Mouse (Mus musculus) neural tube, embryonic 14.5 days (tissue): ENCODE measurements at regions not wholly inside any gene's neighbourhood (a gene's known extent, or its start where the extent isn't known, plus 50 kb on each side); places are given as distances from the start of the nearest gene placed in this dataset.

Source experiments
- ATAC-seq: fragments of 200-750 bp; cut with Nextera tagmentation; 2 replicates; pipeline ENCODE4 v1.8.0; 2017; ENCODE audit warnings: low read depth, mild to moderate bottlenecking, moderate TSS enrichment, moderate library complexity
- H3K27ac ChIP-seq: fragments of 300-500 bp; sonication (generic); 2 replicates; pipeline ENCODE4 v1.5.1; 2014; ENCODE audit warnings: low read depth, mild to moderate bottlenecking, control low read depth, low read length, moderate library complexity, mixed read lengths
- H3K27me3 ChIP-seq: fragments of 300-500 bp; sonication (generic); 2 replicates; pipeline ENCODE4 v1.6.1; 2014; ENCODE audit warnings: low read length; ENCODE audit not compliant: control insufficient read depth, insufficient read depth
- H3K36me3 ChIP-seq: fragments of 300-500 bp; sonication (generic); 2 replicates; pipeline ENCODE4 v1.6.1; 2014; ENCODE audit warnings: low read length, mixed read lengths; ENCODE audit not compliant: control insufficient read depth, insufficient read depth
- H3K4me1 ChIP-seq: fragments of 300-500 bp; sonication (generic); 2 replicates; pipeline ENCODE4 v1.6.1; 2014; ENCODE audit warnings: low read length; ENCODE audit not compliant: control insufficient read depth, insufficient read depth
- H3K4me2 ChIP-seq: fragments of 300-500 bp; sonication (generic); 2 replicates; pipeline ENCODE4 v1.6.1; 2014; ENCODE audit warnings: mild to moderate bottlenecking, low read depth, low read length, control low read depth
- H3K4me3 ChIP-seq: fragments of 300-500 bp; sonication (generic); 2 replicates; pipeline ENCODE4 v1.5.1; 2014; ENCODE audit warnings: low read depth, low read length, control low read depth, mixed read lengths
- H3K9ac ChIP-seq: fragments of 300-500 bp; sonication (generic); replicated peaks from 2 replicates; pipeline ENCODE4 v1.6.1; 2014; ENCODE audit warnings: low read depth, mild to moderate bottlenecking, control low read depth, low read length, mixed read lengths
- H3K9me3 ChIP-seq: fragments of 300-500 bp; sonication (generic); 2 replicates; pipeline ENCODE4 v1.6.1; 2016; ENCODE audit warnings: low read length; ENCODE audit not compliant: control insufficient read depth
- WGBS: fragments of 180-500 bp; shearing (Covaris S2); extraction: QIAGEN DNeasy Blood & Tissue Kit; methylation state at CpG from one replicate; pipeline ENCODE4 v1.1.7; 2014; 5-methylcytosine and 5-hydroxymethylcytosine counted together

DNA sequence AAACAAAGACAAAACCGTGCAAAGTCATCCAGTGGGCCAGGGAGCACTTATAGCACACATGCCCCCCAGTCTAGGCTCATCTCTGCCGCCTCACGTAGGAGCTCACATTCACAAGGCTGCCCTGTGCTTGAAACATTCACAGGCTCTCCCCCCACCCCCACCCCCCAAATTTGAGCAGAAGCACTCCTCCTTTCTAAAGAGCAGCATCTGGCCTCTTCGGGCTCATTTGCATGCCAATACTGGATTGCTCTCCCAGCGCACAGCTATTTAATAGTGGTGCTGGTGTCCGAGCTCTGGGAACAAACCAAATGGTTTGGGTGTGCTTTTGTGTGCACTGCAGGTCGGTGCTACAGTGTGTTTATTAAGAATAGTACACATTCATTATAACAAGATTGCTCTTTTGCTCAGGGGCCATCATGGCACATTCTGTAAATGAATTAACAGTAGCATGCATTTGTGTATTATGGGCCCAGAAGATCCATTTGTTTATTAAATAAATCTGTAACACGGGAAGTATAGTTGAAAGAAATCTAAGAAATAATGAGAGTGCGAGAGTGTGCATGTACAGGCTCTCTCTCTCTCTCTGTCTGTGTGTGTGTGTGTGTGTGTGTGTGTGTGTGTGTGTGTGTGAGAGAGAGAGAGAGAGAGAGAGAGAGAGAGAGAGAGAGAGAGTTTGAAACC, 108.3 kb upstream of the Zeb2 start:
- Histone ChIP-seq H3K36me3 (no peaks in the 10 kb centered on the region), H3K4me2 (no peak overlapping the region)
- WGBS: 8% methylated on average over 9 of the region's 9 CpGs

GRCm38 (mm10) chr2:45222213-45222612, 105.0 kb upstream of the Zeb2 start:
- no peak overlapping the region for H3K9ac ChIP-seq
- no peak overlapping the region for H3K4me3 ChIP-seq
- no peak for ATAC-seq
- H3K36me3 ChIP-seq: no peaks in the 10 kb centered on the region
- H3K4me1 ChIP-seq: no peaks in the 10 kb centered on the region
- H3K27me3 ChIP-seq: no peaks in the 10 kb centered on the region
- 63% methylated on average over 13 of the region's 13 CpGs for WGBS
- no peak overlapping the region for H3K27ac ChIP-seq
- no peak overlapping the region for H3K4me2 ChIP-seq
- H3K9me3 ChIP-seq: no peaks in the 10 kb centered on the region

More for the DNA sequence above, 108.3 kb upstream of the Zeb2 start:
- Histone ChIP-seq H3K27me3 (no peaks in the 10 kb centered on the region), H3K4me3 (no peak overlapping the region), H3K9me3 (no peaks in the 10 kb centered on the region), H3K27ac (peak overlapping the region; percentile 1; the same call in 1 of the 2 replicates), H3K4me1 (no peaks in the 10 kb centered on the region), H3K9ac (no peak overlapping the region)
- peak; percentile 84 for ATAC-seq

DNA sequence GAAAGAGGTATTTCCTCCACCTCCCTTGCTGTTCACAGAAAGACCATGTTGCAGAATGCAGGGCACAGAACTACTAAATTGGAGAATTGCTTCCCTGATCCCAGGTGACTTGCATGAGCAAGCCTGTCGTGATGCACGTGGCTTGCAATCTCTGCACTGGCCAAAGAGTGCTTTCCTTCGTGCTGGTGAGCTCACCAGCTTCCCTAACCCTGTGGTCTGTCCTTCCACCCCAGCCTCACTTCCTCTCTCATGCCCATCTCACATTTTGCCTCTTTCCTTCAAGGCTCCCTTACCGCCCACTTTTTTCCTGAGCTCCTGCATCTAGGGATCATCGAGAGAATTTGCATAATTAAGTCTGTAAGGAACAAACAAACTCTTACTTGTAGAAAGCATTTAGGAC, 102.7 kb upstream of the Zeb2 start:
- H3K9me3 ChIP-seq: no peaks in the 10 kb centered on the region
- ATAC-seq: no peak
- 45% methylated on average over 5 of the region's 5 CpGs for WGBS

DNA sequence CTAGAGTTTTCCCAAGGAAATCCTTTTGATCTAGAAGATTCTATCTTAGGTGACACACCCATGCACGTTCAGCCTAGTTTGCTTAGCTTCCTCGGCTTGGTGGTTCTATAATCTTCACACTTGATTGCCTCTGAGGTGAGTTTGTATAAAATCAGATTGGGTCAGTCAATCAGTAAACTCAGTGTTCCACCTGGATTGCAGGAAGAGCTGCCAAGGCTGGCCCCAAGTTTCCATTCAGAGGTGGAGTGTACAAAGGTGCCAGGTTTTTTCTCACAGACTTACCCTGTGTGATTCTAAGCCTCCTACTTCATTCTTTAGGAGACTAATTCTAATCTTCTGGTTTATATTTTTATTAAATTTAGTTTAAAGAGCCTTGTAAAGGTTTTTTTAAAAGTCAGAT, 95.6 kb upstream of the Zeb2 start:
- Histone ChIP-seq H3K4me3 (no peak overlapping the region), H3K4me2 (no peak overlapping the region), H3K36me3 (no peaks in the 10 kb centered on the region), H3K27ac (no peak overlapping the region), H3K9me3 (no peaks in the 10 kb centered on the region), H3K27me3 (no peaks in the 10 kb centered on the region), H3K4me1 (no peaks in the 10 kb centered on the region), H3K9ac (no peak overlapping the region)
- 84% methylated on average over 2 of the region's 2 CpGs for WGBS
- ATAC-seq: no peak

More for the DNA sequence above, 102.7 kb upstream of the Zeb2 start:
- Histone ChIP-seq H3K36me3 (no peaks in the 10 kb centered on the region), H3K4me3 (no peak overlapping the region), H3K9ac (no peak overlapping the region), H3K4me2 (no peak overlapping the region), H3K4me1 (no peaks in the 10 kb centered on the region), H3K27me3 (no peaks in the 10 kb centered on the region), H3K27ac (no peak overlapping the region)

DNA sequence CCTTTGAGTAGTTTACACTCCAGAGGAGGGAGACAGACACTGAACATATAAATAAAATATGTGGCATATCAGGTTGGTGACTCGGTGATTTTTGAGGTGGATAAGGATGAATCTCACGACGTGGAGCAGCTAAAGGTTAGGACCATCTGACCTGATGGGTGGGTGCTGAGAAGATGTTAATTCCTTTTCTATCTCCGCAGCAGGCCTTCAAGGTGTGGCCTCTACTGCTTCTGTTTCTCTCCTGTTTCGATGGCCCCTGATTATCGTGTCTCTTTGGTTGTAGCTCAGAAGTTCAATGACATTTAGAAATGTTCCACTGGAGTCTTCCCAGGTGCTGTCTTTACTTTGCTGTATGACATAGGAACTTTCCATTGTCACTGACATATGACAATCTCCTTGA, 91.3 kb upstream of the Zeb2 start:
- Histone ChIP-seq H3K4me2 (no peak overlapping the region), H3K4me1 (no peaks in the 10 kb centered on the region), H3K27me3 (no peaks in the 10 kb centered on the region), H3K4me3 (no peak overlapping the region), H3K9me3 (no peaks in the 10 kb centered on the region), H3K9ac (no peak overlapping the region), H3K36me3 (no peaks in the 10 kb centered on the region), H3K27ac (no peak overlapping the region)
- ATAC-seq: no peak
- WGBS: 97% methylated on average over 6 of the region's 6 CpGs

DNA sequence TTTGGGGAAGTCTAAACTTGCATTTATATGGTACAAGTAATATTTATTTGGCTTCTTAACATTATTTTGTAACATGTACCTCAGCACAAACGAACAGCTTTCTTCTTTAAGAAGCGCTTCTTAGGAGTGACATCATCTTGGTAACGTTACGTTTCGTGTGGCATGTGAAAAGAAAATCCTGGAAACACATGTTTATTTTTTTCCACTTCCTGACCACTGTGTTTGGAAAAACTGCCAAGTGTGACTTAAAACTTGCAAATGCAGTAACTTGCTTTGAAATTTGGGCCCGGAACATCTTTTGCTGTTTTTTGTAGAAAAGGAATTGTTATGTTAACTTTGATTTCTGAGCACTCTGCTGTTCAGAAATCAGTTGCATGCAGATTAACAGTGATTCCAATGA, 88.6 kb upstream of the Zeb2 start:
- H3K4me2 ChIP-seq: no peak overlapping the region
- H3K36me3 ChIP-seq: no peaks in the 10 kb centered on the region
- no peak overlapping the region for H3K4me3 ChIP-seq
- WGBS: 44% methylated on average over 6 of the region's 6 CpGs
- H3K9ac ChIP-seq: no peak overlapping the region
- no peaks in the 10 kb centered on the region for H3K27me3 ChIP-seq
- no peaks in the 10 kb centered on the region for H3K4me1 ChIP-seq
- H3K9me3 ChIP-seq: no peaks in the 10 kb centered on the region
- ATAC-seq: no peak
- H3K27ac ChIP-seq: no peak overlapping the region

DNA sequence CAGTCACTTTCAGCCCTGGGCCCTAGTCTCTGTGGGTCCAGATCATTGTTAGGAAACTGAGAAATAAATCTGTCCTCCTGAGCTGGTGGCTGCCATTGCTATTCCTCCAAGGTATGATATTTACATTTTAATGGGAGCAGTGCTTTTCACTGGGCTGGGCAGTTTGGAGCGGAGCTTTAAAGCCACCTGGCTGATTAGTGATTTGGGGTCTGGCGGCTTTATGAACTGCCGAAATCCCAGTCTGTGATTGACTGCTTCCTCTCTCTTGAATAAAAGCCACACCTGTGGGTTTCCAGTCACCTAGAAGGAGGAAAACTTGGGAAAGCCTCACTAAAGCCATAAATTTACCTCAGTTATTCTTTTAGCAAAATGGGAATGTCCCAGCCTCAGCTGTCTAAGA, 88.0 kb upstream of the Zeb2 start:
- Histone ChIP-seq H3K9ac (no peak overlapping the region), H3K4me1 (no peaks in the 10 kb centered on the region), H3K36me3 (no peaks in the 10 kb centered on the region), H3K4me2 (no peak overlapping the region), H3K4me3 (no peak overlapping the region), H3K27ac (no peak overlapping the region), H3K9me3 (no peaks in the 10 kb centered on the region), H3K27me3 (no peaks in the 10 kb centered on the region)
- WGBS: 23% methylated on average over 3 of the region's 3 CpGs
- ATAC-seq: no peak

GRCm38 (mm10) chr2:45197955-45198631, 80.9 kb upstream of the Zeb2 start:
- no peak overlapping the region for H3K27ac ChIP-seq
- H3K4me1 ChIP-seq: no peaks in the 10 kb centered on the region
- no peaks in the 10 kb centered on the region for H3K27me3 ChIP-seq
- ATAC-seq: no peak
- H3K9me3 ChIP-seq: no peaks in the 10 kb centered on the region
- 68% methylated on average over 13 of the region's 13 CpGs for WGBS
- no peaks in the 10 kb centered on the region for H3K36me3 ChIP-seq
- no peak overlapping the region for H3K4me3 ChIP-seq
- H3K4me2 ChIP-seq: no peak overlapping the region
- H3K9ac ChIP-seq: no peak overlapping the region

DNA sequence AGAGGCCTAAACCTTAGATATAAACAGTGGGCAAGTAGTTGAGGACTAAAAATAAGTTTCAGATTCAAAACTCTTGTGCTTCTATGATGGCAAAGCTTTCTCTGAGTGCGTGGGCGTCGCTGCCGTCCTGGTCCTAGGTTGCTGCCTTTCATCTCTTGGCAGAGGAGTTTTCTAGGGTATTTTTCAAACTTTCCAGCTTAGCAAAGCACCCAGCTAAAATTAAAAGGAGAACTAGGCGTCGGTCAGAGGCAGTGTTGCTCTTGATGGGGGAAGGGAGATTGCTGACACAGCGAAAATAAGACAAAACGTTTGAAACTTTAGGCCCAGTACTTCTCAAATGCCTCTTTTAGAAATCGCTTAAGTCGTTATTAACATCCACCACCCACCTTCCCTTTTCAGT, 80.1 kb upstream of the Zeb2 start:
- Histone ChIP-seq H3K36me3 (no peaks in the 10 kb centered on the region), H3K4me3 (no peak overlapping the region), H3K27ac (no peak overlapping the region), H3K9ac (no peak overlapping the region), H3K4me1 (no peaks in the 10 kb centered on the region), H3K9me3 (no peaks in the 10 kb centered on the region), H3K27me3 (no peaks in the 10 kb centered on the region), H3K4me2 (no peak overlapping the region)
- 82% methylated on average over 10 of the region's 10 CpGs for WGBS
- no peak for ATAC-seq
